ENCODE assay signal across 8 mouse cellular contexts in genomic region chr5:24587200-24587577, GRCm38 (mm10). TPM values are rescaled to one million over a fixed set of nuclear protein-coding genes. Genes with fewer than 3 reads are reported as not detected.
DNase-seq lines count a peak whose midpoint lies in the region; ATAC-seq and TF ChIP-seq lines count a peak whose summit lies in the region.

No protein-coding gene starts in this region.

- H3K27ac ChIP-seq in lung, embryonic 16.5 days (ENCODE audit: low read length): no peak overlapping the region
- peak overlapping the region; percentile 52; the same call in 1 of the 2 replicates for H3K27ac ChIP-seq in bone marrow macrophage, adult 2 months (ENCODE audit: insufficient read depth, low read depth, low read length)
- peak overlapping the region; percentile 78 for H3K27ac ChIP-seq in forebrain, embryonic 13.5 days
- H3K27ac ChIP-seq in liver, adult 2 months (replicated peaks; ENCODE audit: insufficient read depth, low read depth, low read length): peak overlapping the region; percentile 45

- H3K9me3 ChIP-seq in lung, embryonic 16.5 days (ENCODE audit: control insufficient read depth, low read length): no peaks in the 10 kb centered on the region
- no peaks in the 10 kb centered on the region for H3K9me3 ChIP-seq in forebrain, embryonic 13.5 days (replicated peaks)

- TF ChIP-seq POLR2A in bone marrow macrophage, adult 2 months (IDR thresholded peaks at IDR 0.05; ENCODE audit: borderline replicate concordance, low read depth, low read length): no peak
- no peak for TF ChIP-seq POLR2A in liver, adult 2 months (IDR thresholded peaks at IDR 0.05; ENCODE audit: extremely low read depth, insufficient read depth, low read length)

- no peak for DNase-seq in lung, postnatal 4 days
- no peak for DNase-seq in liver, adult 2 months (ENCODE audit: extremely low read depth, low read depth, low spot score)
- peak; percentile 54 for DNase-seq in telencephalon, adult 2 months (ENCODE audit: low read depth, low spot score)
- DNase-seq in frontal cortex, postnatal 36 days (ENCODE audit: low spot score in 2 of 2): no peak

- H3K4me2 ChIP-seq in lung, embryonic 16.5 days (ENCODE audit: low read depth, low read length): peak overlapping the region; percentile 84
- H3K4me2 ChIP-seq in forebrain, embryonic 13.5 days: peak overlapping the region; percentile 96

- H3K9ac ChIP-seq in lung, embryonic 16.5 days (ENCODE audit: low read length): peak overlapping the region; percentile 77
- H3K9ac ChIP-seq in forebrain, embryonic 13.5 days: peak overlapping the region; percentile 89
- peak overlapping the region; percentile 91 for H3K9ac ChIP-seq in liver, adult 2 months (ENCODE audit: low read depth, low read length)

- WGBS in lung, embryonic 16.5 days: 11% methylated on average over 4 of the region's 4 CpGs
- WGBS in forebrain, embryonic 13.5 days: 27% methylated on average over 4 of the region's 4 CpGs
- 9% methylated on average over 4 of the region's 4 CpGs for WGBS in liver, adult 2 months

- peak overlapping the region; percentile 76 for H3K4me3 ChIP-seq in lung, embryonic 16.5 days (ENCODE audit: low read length)
- peak overlapping the region; percentile 85 for H3K4me3 ChIP-seq in bone marrow macrophage, adult 2 months (ENCODE audit: insufficient read depth, low read length)
- H3K4me3 ChIP-seq in forebrain, embryonic 13.5 days: peak overlapping the region; percentile 83
- H3K4me3 ChIP-seq in liver, adult 2 months (ENCODE audit: insufficient read depth, low read depth, low read length): peak overlapping the region; percentile 95

- peaks cover 17% of the 10 kb centered on the region for H3K36me3 ChIP-seq in lung, embryonic 16.5 days (ENCODE audit: control insufficient read depth, insufficient read depth, low read length)
- H3K36me3 ChIP-seq in forebrain, embryonic 13.5 days (ENCODE audit: poor library complexity, severe bottlenecking): peaks cover 39% of the 10 kb centered on the region
- peaks cover 3% of the 10 kb centered on the region for H3K36me3 ChIP-seq in liver, adult 2 months (ENCODE audit: control insufficient read depth, insufficient read depth, low read length)

- H3K79me2 ChIP-seq in liver, adult 2 months (ENCODE audit: control insufficient read depth, insufficient read depth, low read length): peaks cover 9% of the 10 kb centered on the region; the same call in 1 of the 2 replicates

- no peaks in the 10 kb centered on the region for H3K27me3 ChIP-seq in lung, embryonic 16.5 days (ENCODE audit: control insufficient read depth, insufficient read depth, low read depth, low read length)
- peaks cover 3% of the 10 kb centered on the region; the same call in 1 of the 2 replicates for H3K27me3 ChIP-seq in forebrain, embryonic 13.5 days
- no peaks in the 10 kb centered on the region for H3K27me3 ChIP-seq in liver, adult 2 months (ENCODE audit: control insufficient read depth, insufficient read depth, low read length)

- peaks cover 22% of the 10 kb centered on the region for H3K4me1 ChIP-seq in lung, embryonic 16.5 days (replicated peaks; ENCODE audit: control insufficient read depth, insufficient read depth, low read length)
- H3K4me1 ChIP-seq in bone marrow macrophage, adult 2 months (ENCODE audit: control insufficient read depth, insufficient read depth, low read length): peaks cover 8% of the 10 kb centered on the region
- peaks cover 40% of the 10 kb centered on the region for H3K4me1 ChIP-seq in forebrain, embryonic 13.5 days
- H3K4me1 ChIP-seq in liver, adult 2 months (ENCODE audit: control insufficient read depth, insufficient read depth, low read length): peaks cover 16% of the 10 kb centered on the region; the same call in 1 of the 2 replicates

- ATAC-seq in lung, embryonic 16.5 days (ENCODE audit: low read depth): peak; percentile 11; the same call in 1 of the 2 replicates
- peak; percentile 25; the same call in 1 of the 2 replicates for ATAC-seq in forebrain, embryonic 13.5 days
- ATAC-seq in monocyte, adult 5-6 weeks (replicated peaks; ENCODE audit: insufficient number of reproducible peaks, low FRiP score, low TSS enrichment, poor library complexity, severe bottlenecking): no peak

- no peak for TF ChIP-seq CTCF in bone marrow macrophage, adult 2 months (IDR thresholded peaks at IDR 0.05; ENCODE audit: low read depth, low read length)
- TF ChIP-seq CTCF in liver, adult 2 months (IDR thresholded peaks at IDR 0.05; ENCODE audit: low read depth, low read length): no peak

RNA-seq across cellular contexts. Expression of gene Chpf2, which starts 0.6 kb away (rescaled TPM):
- 19.4 and 20.2 TPM in 2 replicates for polyA plus RNA-seq in lung, embryonic 16.5 days (2015; fragmentation: Nextera tagmentation; extraction: Ambion mirVana)
- polyA plus RNA-seq in bone marrow macrophage, adult 2 months (2012; ENCODE audit: insufficient read depth, insufficient read length, missing spikeins): 29.9 and 31.5 TPM in 2 replicates
- polyA plus RNA-seq in forebrain, embryonic 13.5 days (2015; fragmentation: Nextera tagmentation; extraction: Ambion mirVana): 15.0 and 17.2 TPM in 2 replicates
- total RNA-seq in liver, adult 2 months (2014; rRNA removed): 9.5 and 14.2 TPM in 2 replicates
- 21.1 and 22.4 TPM in 2 replicates for polyA plus RNA-seq in liver, adult 2 months (2012; rRNA removed)
- 13.2 to 33.8 TPM (median 15.2 TPM) in 3 replicates for total RNA-seq in monocyte, adult 5-6 weeks (2017)

RNA-seq across cellular contexts. Expression of gene Abcf2, which starts 9.9 kb away (rescaled TPM):
- polyA plus RNA-seq in lung, embryonic 16.5 days (2015; fragmentation: Nextera tagmentation; extraction: Ambion mirVana): 88.9 and 93.4 TPM in 2 replicates
- polyA plus RNA-seq in bone marrow macrophage, adult 2 months (2012; ENCODE audit: insufficient read depth, insufficient read length, missing spikeins): 32.7 and 34.5 TPM in 2 replicates
- polyA plus RNA-seq in forebrain, embryonic 13.5 days (2015; fragmentation: Nextera tagmentation; extraction: Ambion mirVana): 117 and 124 TPM in 2 replicates
- total RNA-seq in liver, adult 2 months (2014; rRNA removed): 25.0 and 25.9 TPM in 2 replicates
- polyA plus RNA-seq in liver, adult 2 months (2012; rRNA removed): 27.1 and 31.9 TPM in 2 replicates
- total RNA-seq in monocyte, adult 5-6 weeks (2017): 33.8 to 45.3 TPM (median 42.1 TPM) in 3 replicates

RNA-seq across cellular contexts. Expression of gene 4931409K22Rik, which starts 30.6 kb away (rescaled TPM):
- 0.14 TPM in 1 of 2 replicates, not detected in the other for polyA plus RNA-seq in lung, embryonic 16.5 days (2015; fragmentation: Nextera tagmentation; extraction: Ambion mirVana)
- not detected in 2 replicates for polyA plus RNA-seq in bone marrow macrophage, adult 2 months (2012; ENCODE audit: insufficient read depth, insufficient read length, missing spikeins)
- 0.62 TPM in 2 replicates for polyA plus RNA-seq in forebrain, embryonic 13.5 days (2015; fragmentation: Nextera tagmentation; extraction: Ambion mirVana)
- not detected in 2 replicates for total RNA-seq in liver, adult 2 months (2014; rRNA removed)
- polyA plus RNA-seq in liver, adult 2 months (2012; rRNA removed): not detected in 2 replicates
- not detected in 3 replicates for total RNA-seq in monocyte, adult 5-6 weeks (2017)

RNA-seq across cellular contexts. Expression of gene Smarcd3, which starts 37.0 kb away (rescaled TPM):
- 21.1 and 22.2 TPM in 2 replicates for polyA plus RNA-seq in lung, embryonic 16.5 days (2015; fragmentation: Nextera tagmentation; extraction: Ambion mirVana)
- polyA plus RNA-seq in bone marrow macrophage, adult 2 months (2012; ENCODE audit: insufficient read depth, insufficient read length, missing spikeins): not detected in 2 replicates
- 111 and 114 TPM in 2 replicates for polyA plus RNA-seq in forebrain, embryonic 13.5 days (2015; fragmentation: Nextera tagmentation; extraction: Ambion mirVana)
- total RNA-seq in liver, adult 2 months (2014; rRNA removed): 0.55 and 1.3 TPM in 2 replicates
- 1.3 TPM in 2 replicates for polyA plus RNA-seq in liver, adult 2 months (2012; rRNA removed)
- total RNA-seq in monocyte, adult 5-6 weeks (2017): 1.3 to 8.1 TPM (median 3.0 TPM) in 3 replicates

RNA-seq across cellular contexts. Expression of gene Asb10, which starts 46.4 kb away (rescaled TPM):
- 0.13 and 0.63 TPM in 2 replicates for polyA plus RNA-seq in lung, embryonic 16.5 days (2015; fragmentation: Nextera tagmentation; extraction: Ambion mirVana)
- 0.64 and 1.4 TPM in 2 replicates for polyA plus RNA-seq in bone marrow macrophage, adult 2 months (2012; ENCODE audit: insufficient read depth, insufficient read length, missing spikeins)
- 0.06 and 0.15 TPM in 2 replicates for polyA plus RNA-seq in forebrain, embryonic 13.5 days (2015; fragmentation: Nextera tagmentation; extraction: Ambion mirVana)
- 0.13 TPM in 1 of 2 replicates, not detected in the other for total RNA-seq in liver, adult 2 months (2014; rRNA removed)
- polyA plus RNA-seq in liver, adult 2 months (2012; rRNA removed): 0.06 and 0.10 TPM in 2 replicates
- total RNA-seq in monocyte, adult 5-6 weeks (2017): not detected in 3 replicates
